Mouse (Mus musculus) CD4-positive, CD25-positive, alpha-beta regulatory T cell, adult 2 months (primary cell): ENCODE results near the gene Ankrd52.

Source experiments
- DNase-seq: peaks from one replicate; pipeline ENCODE4 v3.0.0-alpha.2; 2012; ENCODE audit warnings: low read depth, low spot score

The Ankrd52 gene

DNA sequence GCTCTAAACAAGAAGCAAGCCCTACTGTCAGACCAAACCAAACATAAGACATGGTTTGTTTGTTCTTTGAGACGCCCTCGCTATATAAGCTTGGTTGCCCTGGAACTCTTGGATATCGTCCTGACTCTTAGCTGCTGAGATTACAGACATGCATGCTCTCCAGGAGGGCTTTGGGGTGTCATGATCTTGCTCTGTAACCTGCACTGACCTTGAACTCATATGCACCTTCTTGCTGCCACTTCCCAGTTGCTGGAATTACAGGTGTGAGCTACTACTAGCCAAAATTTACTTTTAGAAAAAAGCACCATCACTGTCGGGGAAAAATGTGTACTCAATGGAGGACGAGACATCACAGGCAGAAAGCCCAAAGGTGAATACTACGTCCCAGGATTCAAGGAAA lies 7.3 kb upstream of the Ankrd52 start:
- DNase-seq = no peak

DNA sequence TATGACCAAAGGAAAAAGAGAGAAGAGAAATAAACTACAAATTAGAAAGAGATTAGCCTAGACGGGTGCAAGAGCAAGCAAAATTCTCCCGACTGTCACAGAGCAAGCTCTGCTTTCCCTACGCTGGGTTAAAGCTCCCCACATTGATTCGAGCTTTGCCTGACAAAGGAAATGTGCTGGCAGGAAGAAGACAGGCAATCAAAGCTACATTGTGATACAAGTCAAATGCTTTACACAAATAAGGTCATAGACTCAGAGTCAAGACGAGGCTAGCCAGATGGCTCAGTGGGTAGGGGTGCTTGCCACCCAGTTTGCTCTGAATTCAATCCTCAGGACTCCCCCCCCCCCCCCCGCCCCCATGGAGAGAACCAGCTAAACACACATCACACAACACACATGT lies 6.9 kb upstream of the Ankrd52 start:
- no peak for DNase-seq

DNA sequence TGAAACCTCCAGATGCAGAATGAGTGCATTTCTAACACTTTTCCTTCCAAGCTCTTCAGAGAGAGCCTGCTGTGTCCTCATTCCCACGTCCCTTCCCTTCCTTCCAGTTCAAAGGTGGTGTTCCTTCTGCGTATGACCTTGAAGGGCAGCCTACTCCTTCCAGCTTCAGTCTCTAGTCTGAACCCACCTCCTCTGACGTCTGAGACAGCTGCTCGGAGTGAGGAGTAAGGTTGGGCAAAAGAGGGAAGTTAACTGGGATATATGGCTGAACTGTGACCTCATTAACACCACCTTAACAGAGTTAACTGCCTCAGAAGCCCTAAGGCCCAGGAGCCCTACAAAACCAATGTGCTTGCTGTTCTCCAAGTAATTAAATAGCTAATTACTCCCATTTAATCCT lies 6.3 kb upstream of the Ankrd52 start:
- no peak for DNase-seq

DNA sequence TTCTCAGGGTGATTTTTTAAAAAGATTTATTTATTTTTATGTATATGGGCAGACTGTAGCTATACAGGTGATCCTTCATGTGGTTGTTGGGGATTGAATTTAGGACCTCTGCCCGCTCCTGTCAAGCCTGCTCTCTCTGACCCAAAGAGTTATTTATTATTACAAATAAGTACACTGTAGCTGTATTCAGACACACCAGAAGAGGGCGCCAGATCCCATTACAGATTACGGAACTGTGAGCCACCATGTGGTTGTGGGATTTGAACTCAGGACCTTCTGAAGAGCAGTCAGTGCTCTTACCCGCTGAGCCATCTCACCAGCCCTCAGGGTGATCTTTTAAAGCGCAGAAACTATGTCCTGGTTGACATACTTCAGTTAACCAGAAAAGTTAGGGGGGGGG lies 4.8 kb upstream of the Ankrd52 start:
- no peak for DNase-seq

DNA sequence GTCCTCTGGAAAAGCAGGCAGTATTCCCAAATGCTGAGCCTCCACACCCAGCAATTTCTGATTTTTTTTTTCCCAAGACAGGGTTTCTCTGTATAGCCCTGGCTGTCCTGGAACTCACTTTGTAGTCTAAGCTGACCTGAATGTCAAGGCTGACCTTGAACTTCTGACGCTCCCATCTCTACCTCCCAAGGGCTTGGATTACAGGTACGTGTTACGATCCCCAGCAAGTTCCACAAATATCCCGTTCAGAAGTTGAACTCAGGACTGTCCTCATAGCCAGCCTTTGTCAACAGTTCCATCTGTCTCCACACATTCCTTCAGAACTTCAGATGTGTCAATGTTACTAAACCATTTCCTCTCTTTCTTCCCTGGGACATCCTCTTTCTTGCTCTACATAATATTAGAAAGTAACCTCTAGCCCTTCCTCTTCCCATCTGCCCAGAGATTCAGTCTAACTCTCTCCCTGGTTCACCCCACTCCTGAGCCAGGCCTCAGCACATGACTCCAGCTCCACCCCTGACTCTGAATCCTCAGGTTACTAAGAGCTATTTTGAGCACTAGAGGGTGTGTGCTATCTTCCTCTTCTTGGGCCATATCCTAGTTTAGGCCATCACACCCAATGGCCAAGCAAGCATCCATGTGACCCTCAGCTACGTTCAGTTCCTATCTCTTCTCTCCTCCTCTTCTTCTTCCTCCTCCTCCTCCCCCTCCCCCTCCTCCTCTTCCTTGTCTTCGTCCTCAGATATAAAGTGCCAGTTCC lies 3.7 kb upstream of the Ankrd52 start:
- no peak for DNase-seq

DNA sequence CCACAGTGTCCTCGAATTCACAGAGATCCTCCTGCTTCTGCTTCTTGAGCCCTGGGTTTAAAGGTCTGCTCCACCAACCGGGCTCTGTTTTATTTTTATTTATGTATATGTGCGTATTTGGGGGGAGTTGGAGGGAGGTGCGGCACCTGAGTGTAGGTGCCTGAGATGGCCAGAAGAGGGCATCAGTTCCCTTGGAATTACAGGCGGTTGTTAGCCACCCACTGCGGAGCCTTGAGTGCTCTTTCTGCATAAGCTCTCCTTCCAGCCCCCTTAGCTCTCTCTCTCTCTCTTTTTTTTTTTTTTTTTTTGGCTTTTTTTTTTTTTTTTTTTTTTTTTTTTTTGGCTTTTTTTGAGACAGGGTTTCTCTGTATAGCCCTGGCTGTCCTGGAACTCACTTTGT lies 2.5 kb upstream of the Ankrd52 start:
- DNase-seq = peak; percentile 61

DNA sequence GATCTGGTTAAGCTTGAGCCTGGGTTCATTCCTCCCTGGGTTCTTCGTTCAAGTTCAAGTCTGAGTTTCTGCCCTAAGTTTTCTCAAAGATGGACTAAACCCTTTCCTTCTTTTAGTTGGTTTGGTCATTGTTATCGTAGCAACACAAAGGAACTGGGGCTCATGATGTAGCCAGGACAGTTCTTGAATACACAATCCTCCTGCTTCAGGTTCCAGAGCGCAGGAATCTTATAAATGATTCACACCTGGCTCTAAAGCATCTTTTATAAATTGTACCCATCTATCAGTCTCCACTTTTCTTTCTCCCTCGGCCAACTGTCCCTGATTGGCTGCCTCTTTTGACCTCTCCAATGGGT lies 838 bp upstream of the Ankrd52 start:
- DNase-seq = no peak

DNA sequence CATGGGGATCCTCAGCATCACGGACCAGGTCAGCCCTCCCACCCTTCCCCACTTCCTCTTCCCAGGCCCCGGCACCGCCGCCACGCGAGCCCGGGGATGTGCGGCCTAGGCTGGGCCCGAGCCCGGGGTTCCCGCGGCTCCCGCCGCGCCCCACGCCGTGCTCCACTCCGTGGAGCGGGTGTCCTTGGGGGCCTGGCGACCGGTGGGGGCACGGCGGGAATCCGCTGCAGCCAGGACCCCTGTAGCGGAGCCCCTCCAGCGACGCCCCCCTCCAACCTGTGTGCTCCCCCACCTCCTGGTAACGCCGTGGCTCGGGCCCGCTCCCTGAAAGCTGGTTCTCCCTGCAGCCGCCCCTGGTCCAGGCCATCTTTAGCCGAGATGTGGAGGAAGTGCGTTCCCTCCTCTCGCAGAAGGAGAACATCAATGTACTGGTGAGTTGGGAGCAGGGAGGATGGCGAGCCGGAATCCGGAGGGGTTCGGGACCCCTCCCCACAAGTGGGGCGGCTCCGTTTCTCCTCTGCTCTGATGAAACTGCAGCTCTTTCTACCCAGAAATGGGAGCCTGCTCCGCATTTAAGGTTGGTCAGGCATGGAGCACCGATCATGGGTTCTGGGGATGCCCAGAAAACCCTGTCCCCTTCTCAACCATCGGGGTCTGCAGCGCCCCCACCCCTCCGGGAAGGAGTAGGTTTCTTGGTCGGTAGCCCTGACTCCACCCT lies 466 bp downstream of the Ankrd52 start:
- no peak for DNase-seq

DNA sequence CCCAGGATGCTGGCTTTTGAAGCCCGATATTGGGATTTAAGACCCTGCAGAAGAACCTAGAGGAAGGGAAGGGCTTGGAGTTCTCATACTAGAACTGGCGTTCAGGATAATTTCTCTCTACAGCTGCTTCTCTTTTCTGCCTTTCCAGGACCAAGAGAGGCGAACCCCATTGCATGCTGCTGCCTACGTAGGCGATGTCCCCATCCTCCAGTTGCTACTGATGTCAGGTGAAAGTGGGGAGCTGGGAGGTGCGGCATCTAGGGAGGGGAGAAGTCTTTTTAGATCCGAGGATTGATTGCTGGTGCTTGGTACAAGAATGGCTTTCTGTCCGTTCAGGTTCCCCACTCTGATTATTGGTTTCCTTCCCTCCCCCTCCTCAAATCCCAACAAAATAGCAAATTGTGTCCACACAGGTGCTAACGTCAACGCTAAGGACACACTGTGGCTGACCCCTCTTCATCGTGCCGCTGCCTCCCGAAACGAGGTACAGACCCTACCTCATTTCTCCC lies 1.1 kb downstream of the Ankrd52 start:
- no peak for DNase-seq

DNA sequence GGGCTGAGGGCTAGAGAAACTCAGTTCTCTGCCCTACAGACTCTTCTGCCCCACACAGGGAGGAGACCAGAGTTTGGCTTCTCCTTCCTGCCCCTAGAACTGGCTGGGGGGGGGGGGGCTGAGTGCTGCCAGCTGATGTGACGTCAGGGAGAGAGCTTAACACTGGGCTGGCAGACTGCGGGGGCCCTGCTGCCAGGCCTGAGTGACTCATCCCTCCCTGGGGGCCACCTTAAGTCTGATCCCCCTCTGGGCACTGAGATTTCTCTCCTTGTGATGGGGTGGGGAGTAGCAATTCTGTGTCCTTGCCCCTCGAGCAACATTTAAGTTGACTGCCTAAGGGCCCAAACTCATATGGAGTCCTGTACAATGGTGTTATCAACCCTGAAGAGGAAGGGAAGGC lies 1.5 kb downstream of the Ankrd52 start:
- DNase-seq = no peak

DNA sequence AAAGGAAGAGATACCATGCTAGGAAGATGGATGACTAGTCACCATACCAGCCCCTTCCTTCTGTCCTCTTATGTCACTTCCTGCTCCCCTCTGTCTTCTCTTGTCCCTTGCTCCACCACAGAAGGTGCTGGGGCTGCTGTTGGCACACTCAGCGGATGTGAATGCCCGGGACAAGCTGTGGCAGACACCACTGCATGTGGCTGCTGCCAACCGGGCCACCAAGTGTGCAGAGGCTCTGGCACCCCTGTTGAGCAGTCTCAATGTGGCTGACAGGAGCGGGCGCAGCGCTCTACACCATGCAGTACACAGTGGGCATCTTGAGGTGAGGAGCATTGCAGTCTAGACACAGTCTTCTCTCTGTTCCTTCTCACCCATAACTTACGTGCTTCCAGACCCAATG lies 2.3 kb downstream of the Ankrd52 start:
- no peak for DNase-seq

DNA sequence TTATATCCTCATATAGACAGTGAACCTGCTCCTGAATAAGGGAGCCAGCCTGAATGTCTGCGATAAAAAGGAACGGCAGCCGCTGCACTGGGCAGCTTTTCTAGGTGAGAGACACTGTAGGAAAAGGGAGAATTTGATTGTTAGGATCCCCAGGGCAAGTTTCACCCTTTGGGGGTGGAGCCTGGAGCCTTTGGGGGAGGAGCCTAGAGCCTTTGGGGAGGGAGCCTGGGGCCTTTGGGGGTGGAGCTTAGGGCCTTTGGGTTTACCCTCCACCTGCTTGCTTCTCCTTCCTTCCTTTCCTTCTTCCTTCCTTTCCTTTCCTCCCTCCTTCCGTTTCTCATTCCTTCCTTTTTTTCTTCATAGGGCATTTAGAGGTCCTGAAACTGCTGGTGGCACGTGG lies 3.6 kb downstream of the Ankrd52 start:
- DNase-seq = peak; percentile 60

DNA sequence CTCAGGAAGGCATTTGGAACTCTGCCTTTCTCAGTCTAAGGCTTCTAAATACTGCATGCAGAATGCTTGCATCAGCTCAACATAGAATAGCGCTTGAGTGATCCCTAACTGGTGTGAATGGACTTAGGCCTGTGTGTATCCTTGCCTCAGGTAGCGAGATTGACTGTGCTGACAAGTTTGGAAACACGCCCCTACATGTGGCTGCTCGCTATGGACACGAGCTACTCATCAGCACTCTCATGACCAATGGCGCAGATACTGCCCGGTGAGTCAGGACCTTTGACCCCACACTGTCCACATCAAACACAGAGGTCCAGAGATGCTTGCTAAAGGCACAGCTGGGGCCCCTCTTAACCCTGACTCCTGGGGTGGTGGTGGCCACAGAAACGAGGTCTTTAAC lies 5.6 kb downstream of the Ankrd52 start:
- DNase-seq = no peak

DNA sequence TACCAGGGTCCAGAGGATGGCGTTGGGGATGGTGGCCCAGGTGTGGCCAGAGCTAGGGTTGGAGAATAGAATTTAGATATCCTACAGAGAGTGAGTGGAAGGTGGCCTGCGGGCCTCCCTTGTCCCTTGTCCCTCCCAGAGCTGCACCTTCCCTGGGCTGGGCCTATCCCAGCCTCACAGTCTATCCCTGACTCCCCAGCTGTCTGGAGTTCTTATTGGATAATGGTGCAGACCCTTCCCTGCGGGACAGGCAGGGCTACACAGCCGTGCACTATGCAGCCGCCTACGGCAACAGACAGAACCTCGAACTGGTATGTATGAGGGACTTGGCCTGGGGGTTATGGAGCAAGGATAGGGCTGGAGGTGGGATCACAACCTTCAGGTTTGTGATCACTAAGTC lies 9.0 kb downstream of the Ankrd52 start:
- no peak for DNase-seq

DNA sequence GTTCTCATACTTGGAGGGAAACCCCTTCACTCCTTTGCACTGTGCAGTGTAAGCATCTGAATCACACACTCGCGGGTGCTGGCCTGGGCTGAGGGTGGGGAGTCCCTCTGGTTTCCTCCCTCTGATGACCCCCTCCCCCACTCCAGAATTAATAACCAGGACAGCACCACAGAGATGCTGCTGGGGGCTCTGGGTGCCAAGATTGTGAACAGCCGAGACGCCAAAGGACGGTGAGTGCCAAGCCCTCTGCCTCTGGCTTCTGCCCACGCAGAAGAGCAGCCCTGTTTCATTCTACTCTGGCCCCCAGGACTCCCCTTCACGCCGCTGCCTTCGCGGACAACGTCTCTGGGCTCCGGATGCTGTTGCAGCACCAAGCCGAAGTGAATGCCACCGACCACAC lies 12.0 kb downstream of the Ankrd52 start:
- no peak for DNase-seq

DNA sequence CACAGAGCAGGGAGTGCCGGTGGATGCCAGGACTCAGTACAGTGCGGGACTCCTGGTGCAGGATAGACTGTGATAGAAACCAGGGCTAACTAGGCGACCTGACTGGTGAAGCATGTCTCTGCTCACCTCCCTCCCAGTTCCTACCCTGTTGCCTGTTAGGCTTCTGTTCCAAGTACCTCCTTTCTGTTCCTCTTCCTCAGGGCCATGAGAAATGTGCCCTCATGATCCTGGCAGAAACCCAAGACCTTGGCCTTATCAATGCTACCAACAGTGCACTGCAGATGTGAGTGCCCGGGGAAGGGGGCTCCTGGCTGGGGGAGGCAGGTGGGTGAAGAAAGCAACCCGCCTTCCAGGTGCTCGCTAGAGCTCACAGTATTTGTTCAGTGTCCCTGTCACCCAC lies 12.7 kb downstream of the Ankrd52 start:
- DNase-seq = no peak

DNA sequence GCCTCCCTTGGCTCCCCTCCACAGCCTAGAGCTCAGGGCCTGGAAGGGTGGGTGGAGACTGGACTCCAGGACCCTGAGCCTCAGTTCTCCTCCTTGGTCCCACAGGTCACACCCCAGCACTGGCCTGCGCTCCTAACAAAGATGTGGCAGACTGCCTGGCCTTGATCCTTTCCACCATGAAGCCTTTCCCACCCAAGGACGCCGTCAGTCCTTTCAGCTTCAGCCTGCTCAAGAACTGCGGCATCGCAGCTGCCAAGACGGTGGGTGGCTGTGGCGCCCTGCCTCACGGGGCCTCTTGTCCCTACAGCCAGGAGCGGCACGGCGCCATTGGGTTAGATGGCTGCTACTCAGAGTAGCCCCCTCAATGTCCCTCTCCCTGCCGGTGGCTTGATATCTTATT lies 13.5 kb downstream of the Ankrd52 start:
- DNase-seq = no peak

DNA sequence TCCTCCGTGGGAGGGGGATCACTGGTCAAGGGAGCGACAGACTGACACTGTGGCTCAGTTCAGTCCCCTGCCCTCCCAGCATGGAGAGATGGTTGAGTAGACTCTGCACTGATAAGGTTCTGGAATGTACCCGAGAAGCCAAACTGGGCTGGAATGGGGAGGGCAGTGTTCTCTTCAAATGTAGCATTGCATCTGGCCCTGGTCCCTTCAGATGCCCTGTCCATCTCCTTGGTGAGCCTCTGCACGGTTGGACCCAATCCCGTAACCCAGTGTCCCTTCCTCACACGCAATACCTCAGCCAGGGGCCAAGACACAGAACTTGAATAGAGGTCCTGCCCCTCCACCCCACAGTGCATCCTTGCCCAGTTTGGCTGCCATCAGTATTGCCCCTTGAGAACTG lies 14.9 kb downstream of the Ankrd52 start:
- DNase-seq = no peak

DNA sequence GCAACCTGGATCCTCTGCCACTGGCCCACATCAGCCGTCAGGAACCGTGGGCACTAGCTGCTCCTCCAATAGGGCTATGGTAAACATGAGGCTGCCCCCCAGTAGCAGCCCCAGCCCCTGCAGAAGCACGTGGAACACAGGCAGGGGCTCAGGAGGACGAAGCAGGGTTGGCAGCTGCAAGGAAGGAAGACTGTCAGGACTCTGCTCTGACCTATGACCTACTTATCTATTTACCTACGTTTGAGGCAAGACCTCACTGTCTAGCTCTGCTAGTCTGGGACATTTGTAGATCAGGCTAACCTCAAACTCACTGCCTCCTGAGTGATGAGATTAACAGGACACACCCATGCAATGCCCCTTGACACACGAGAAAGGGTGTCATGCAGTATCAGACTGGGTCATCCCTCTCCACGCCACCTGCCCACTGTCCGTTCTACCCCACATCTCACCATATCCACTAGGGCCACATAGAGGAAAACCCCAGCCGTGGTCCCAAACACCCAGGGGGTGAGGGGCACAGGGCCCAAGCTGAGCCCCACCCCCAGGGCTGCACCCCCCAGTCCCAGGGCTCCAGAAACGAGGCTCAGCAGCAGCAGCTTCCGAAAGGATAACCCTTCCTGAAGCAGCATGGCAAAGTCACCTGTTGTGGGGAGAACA lies 19.2 kb downstream of the Ankrd52 start:
- DNase-seq = no peak

DNA sequence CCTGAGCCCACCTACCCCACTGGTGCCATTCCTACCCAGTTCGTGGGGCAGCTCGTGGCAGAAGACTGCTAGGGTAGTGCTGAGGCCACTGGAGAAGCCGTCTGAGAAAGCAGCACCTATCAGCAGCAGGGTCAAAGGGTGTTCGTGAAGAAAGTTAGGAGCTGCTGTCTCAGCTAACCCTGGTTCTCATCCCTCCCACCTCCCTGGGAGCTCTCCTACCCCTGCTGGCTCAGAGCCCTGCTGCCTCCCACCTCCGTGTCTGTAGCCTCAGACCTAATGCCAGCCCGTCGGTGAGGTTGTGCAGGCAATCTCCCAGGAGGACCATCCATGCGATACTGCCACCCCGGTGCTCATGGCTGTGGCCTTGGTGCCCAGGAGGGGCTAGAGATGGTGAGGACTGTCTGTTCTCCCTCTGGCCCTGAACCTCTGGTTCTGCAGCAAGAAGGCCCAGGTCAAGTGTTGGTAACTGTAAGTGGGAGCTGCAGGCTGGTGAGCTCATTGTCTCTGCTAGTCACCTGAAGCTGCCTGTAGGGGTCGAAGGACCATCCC lies 19.9 kb downstream of the Ankrd52 start:
- no peak for DNase-seq

DNA sequence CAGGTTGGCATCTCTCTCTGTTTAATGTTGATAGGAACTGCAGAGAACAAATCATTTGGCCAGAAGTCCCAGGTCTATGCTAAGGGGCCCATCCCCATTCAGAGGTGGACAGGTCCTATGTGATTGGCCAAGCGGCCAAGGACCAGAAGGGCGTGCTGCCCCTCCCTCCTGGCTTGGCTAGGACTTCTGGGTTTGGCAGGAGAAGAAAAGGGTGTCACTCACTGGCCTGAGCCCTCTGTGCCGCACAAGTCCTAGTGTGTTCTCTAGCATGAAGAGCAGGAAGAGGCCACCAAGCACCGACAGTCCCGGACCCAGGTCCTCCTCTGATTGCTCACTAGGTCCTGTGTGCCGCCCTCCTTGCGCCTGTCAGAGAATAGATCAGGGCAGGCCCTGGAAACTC lies 20.6 kb downstream of the Ankrd52 start:
- no peak for DNase-seq

DNA sequence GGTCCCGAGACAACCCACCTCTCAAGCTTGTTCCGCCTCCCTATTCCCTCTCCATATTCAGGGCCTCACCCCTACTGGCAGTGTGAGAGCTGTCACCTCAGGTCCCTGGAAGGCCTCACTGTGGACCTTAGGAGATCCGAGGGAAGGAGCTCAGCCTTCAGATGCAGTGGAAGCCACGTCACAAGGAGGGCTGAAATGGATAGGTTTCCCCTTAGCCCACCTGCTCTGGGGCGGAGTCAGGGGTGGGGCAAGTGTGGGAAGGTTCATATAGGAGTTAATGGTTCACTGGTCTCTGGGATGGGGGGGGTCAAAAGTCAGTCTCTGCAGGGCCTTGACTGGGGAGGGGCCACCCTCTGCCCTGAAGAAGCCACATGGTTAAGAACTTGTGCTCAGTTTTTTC lies 23.4 kb downstream of the Ankrd52 start:
- no peak for DNase-seq

DNA sequence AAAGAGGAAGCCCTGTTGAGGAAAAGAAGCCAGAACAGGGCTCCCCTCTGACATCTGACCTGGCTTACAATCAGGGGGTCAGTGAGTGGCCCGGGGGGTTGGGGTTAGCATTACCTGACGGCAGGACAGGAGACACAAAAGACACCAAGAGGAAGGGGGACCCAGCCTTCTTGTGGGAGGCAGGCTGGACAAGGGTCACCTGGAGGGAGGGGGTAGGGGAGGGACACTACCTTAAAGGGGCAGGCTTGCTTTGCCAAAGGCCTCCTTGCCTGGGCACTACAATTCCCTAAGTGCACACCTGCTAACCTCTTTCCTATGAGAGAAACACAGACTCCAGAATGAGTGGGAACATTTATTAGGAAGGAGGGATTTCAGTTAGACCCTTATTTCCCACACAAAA lies 24.1 kb downstream of the Ankrd52 start, which contains the start of gene Slc39a5:
TSS of gene Slc39a5 (minus strand) at position 174 of the 400 bp plus-strand sequence.
- DNase-seq = no peak
